Mouse (Mus musculus) kidney, adult 2 months (tissue): ENCODE data around the gene Trmt10c. TPM values are rescaled to one million over a fixed set of nuclear protein-coding genes. Genes with fewer than 3 reads are reported as not detected.

Experiments
- DNase-seq: peaks from one replicate; pipeline ENCODE4 v3.0.0; 2021
- H3K27ac ChIP-seq: fragments of 200-500 bp; 2 replicates; pipeline ENCODE4 v1.5.1; 2012; ENCODE audit warnings: low read depth, low read length, control low read depth, inconsistent platforms; ENCODE audit not compliant: insufficient read depth
- H3K27me3 ChIP-seq: fragments of 200-500 bp; replicated peaks from 2 replicates; pipeline ENCODE4 v1.6.1; 2012; ENCODE audit warnings: mild to moderate bottlenecking, moderate library complexity, low read length, inconsistent platforms; ENCODE audit not compliant: control insufficient read depth, insufficient read depth
- H3K36me3 ChIP-seq: fragments of 200-500 bp; 2 replicates; pipeline ENCODE4 v1.6.1; 2012; ENCODE audit warnings: mild to moderate bottlenecking, moderate library complexity, low read length, inconsistent platforms; ENCODE audit not compliant: control insufficient read depth, insufficient read depth
- H3K4me1 ChIP-seq: fragments of 200-500 bp; 2 replicates; pipeline ENCODE4 v1.6.1; 2011; ENCODE audit warnings: low read length; ENCODE audit not compliant: control insufficient read depth, insufficient read depth
- H3K4me3 ChIP-seq: fragments of 200-500 bp; 2 replicates; pipeline ENCODE4 v1.5.1; 2011; ENCODE audit warnings: mild to moderate bottlenecking, low read depth, low read length, control low read depth; ENCODE audit not compliant: insufficient read depth
- CTCF ChIP-seq: fragments of 200-500 bp; conservative IDR thresholded peaks from 2 replicates; pipeline ENCODE4 v1.5.1; 2011; ENCODE audit warnings: low read depth, mild to moderate bottlenecking, control low read depth, low read length, moderate library complexity, mixed read lengths; ENCODE audit not compliant: insufficient read depth, insufficient read length
- POLR2A ChIP-seq: fragments of 200-500 bp; IDR thresholded peaks from one replicate; pipeline ENCODE4 v1.6.1; 2011; ENCODE audit warnings: low read depth, low read length, control low read depth
- WGBS: fragments of 180-500 bp; shearing (Covaris S2); methylation state at CpG from one replicate; pipeline ENCODE4 v1.1.7; 2018; 5-methylcytosine and 5-hydroxymethylcytosine counted together
- polyA plus RNA-seq: library from polyadenylated mRNA; depleted of rRNA; stranded (reverse); fragments of >200 nt; gene quantifications from 2 replicates; pipeline ENCODE4 v1.2.3, GENCODE M21; 2012

Trmt10c gene
- polyA plus RNA-seq, 1 experiment = 3.3 TPM

- H3K27ac ChIP-seq = no peak overlapping the region
- H3K4me3 ChIP-seq = no peak overlapping the region
- H3K36me3 ChIP-seq = peaks cover 3% of the 10 kb centered on the region
- 96% methylated on average over 6 of the region's 6 CpGs for WGBS
- peaks cover 4% of the 10 kb centered on the region for H3K4me1 ChIP-seq
- no peak for DNase-seq
- H3K27me3 ChIP-seq = no peaks in the 10 kb centered on the region
- TF ChIP-seq POLR2A (no peak), CTCF (no peak)
These were observed 3.1 kb downstream of the Trmt10c start for GRCm38 (mm10) chr16:56034566-56034965.

GRCm38 (mm10) chr16:56029661-56030082 lies 7.9 kb downstream of the Trmt10c start, which contains the start of gene Pcnp:
TSS of gene Pcnp (minus strand) at chr16:56029739.
- Histone ChIP-seq H3K27me3 (no peaks in the 10 kb centered on the region), H3K27ac (peak within 1 kb of the TSS; percentile 95), H3K4me3 (peak within 1 kb of the TSS; percentile 97), H3K4me1 (no peaks in the 10 kb centered on the region; the same call in 1 of the 2 replicates), H3K36me3 (peaks cover 3% of the 10 kb centered on the region)
- TF ChIP-seq POLR2A = peak; percentile 95
- no peak for TF ChIP-seq CTCF
- DNase-seq = peak; percentile 98
- under 1% methylated on average over 39 of the region's 39 CpGs for whole genome bisulfite sequencing

- Histone ChIP-seq H3K36me3 (no peaks in the 10 kb centered on the region; the same call in none of the 2 replicates), H3K27ac (peak overlapping the region; percentile 53), H3K4me3 (peak overlapping the region; percentile 97), H3K27me3 (no peaks in the 10 kb centered on the region), H3K4me1 (no peaks in the 10 kb centered on the region; the same call in 1 of the 2 replicates)
- no peak for TF ChIP-seq CTCF
- no peak for TF ChIP-seq POLR2A
- WGBS = under 1% methylated on average over 62 of the region's 62 CpGs
- peak; percentile 80 for DNase-seq
These were observed 8.7 kb downstream of the Trmt10c start for GRCm38 (mm10) chr16:56028722-56029551.

DNA sequence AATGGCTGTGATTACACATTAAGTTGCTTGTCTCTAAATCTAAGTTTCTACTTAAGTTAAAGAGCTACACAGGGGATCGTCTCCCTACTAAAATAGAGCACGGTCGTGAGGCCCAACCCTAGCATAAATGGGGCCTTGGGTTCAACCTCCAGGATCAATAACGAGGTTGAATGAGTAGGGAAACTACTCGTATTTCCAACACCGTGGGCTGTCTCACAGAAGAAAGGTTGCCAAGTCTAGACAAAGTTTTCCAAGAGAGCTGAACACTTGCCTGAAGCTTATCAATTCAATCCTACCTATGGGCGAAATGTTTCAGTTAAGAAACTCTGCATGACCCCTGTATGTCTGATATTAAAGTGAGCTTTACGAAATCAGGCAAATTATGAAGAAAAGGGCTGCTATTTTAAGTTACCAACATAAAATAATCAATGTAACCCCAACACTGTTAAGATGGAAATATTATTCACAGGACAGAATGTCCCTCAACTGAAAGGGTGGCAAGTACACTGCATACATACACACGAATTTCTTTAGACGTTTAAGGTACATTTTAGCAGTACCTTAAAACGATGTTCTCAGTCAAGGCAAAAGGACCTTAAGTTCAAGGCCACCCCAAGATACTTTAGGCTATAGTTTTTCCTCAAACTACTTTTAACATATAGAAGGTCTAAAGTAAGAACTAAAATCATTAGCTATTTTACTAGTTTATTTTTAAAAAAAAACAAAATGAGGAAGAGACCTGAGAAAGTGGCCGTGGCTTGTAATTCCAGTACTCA lies 9.6 kb downstream of the Trmt10c start:
- Histone ChIP-seq H3K27me3 (no peaks in the 10 kb centered on the region), H3K36me3 (no peaks in the 10 kb centered on the region; the same call in 1 of the 2 replicates), H3K4me1 (no peaks in the 10 kb centered on the region; the same call in 1 of the 2 replicates), H3K27ac (no peak overlapping the region), H3K4me3 (peak overlapping the region; percentile 97)
- TF ChIP-seq POLR2A (no peak), CTCF (no peak)
- 25% methylated on average over 12 of the region's 12 CpGs for WGBS
- no peak for DNase-seq

- H3K4me3 ChIP-seq = no peak overlapping the region
- WGBS = 93% methylated on average over 7 of the region's 7 CpGs
- TF ChIP-seq CTCF (no peak), POLR2A (no peak)
- DNase-seq = no peak
- no peak overlapping the region for H3K27ac ChIP-seq
- no peaks in the 10 kb centered on the region for H3K27me3 ChIP-seq
- H3K36me3 ChIP-seq = peaks cover 11% of the 10 kb centered on the region
- H3K4me1 ChIP-seq = no peaks in the 10 kb centered on the region
These were observed 18.0 kb downstream of the Trmt10c start for GRCm38 (mm10) chr16:56019660-56020059.

GRCm38 (mm10) chr16:56014076-56014475 lies 23.5 kb downstream of the Trmt10c start:
- DNase-seq = no peak
- WGBS = 60% methylated on average over 7 of the region's 7 CpGs
- Histone ChIP-seq H3K4me1 (no peaks in the 10 kb centered on the region), H3K4me3 (no peak overlapping the region), H3K36me3 (peaks cover 9% of the 10 kb centered on the region), H3K27me3 (no peaks in the 10 kb centered on the region), H3K27ac (no peak overlapping the region; the same call in 1 of the 2 replicates)
- TF ChIP-seq POLR2A (no peak), CTCF (no peak)
